Mouse (Mus musculus) T-helper 17 cell (primary cell): ENCODE results near the gene Polr3f.

Experiments used
- in situ Hi-C, 2 experiments: fragments of 300-600 bp; cut with MboI, MseI; formaldehyde crosslinking; loops; 1 replicate in 1 of 2; 2 replicates in 1 of 2; pipeline ENCODE4 v1.15.1; 2025; ENCODE audit warnings: high pct_unique_total_duplicates in 2 of 2

Polr3f gene

DNA sequence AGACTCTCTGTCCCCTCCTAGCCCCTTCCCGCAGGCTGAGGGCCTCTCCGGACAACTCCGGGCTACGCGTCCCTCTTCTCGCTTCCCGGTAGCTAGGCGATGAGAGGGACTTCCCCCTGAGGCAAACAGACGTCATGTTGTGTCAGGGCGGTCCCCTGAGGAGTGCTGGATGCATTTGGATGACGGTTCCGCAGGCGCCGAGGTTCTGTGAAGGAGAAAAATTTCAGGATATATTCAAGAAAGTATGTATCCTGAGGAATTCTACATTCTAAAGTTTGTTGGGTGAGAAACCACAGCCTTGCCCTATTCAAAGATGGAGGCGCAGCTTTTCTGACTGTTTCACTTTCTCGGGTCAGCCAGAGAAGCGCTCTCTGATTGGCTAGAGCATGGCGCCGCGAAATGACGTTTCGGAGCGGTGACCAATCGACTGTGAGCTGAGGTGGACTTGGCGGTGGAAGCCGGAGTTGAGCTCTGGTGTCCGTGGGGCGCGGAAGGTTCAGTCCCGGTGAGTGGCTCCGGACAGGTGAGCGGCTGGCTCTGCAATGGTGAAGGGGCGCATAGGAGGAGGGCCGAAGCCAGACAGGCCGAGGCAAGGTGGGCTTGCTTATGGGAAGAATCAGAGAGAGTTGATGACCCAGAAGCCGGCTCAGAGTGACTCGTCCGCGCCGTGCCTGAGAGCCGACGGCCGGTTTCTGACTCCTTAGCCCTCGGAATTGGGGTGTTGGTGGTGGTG lies 28.5 kb downstream of the Polr3f start, which contains the start of gene Sec23b:
TSS of gene Sec23b (plus strand) at position 410 of the 733 bp plus-strand sequence.
- in situ Hi-C loops = no loop called here

GRCm38 (mm10) chr2:144588723-144589122 lies 61.2 kb downstream of the Polr3f start:
- in situ Hi-C loops = loop anchor here (10.0 to 25.0 kb wide), 2 partner anchors 314 to 1324 kb away; partner anchors contain the start of genes Naa20 (in 2 of the 2), Mgme1 (in 1 of the 2) and Snx5 (in 1 of the 2)
